Mouse (Mus musculus): ENCODE data around the gene Abcb9. TPM values are rescaled to one million over a fixed set of nuclear protein-coding genes. Genes with fewer than 3 reads are reported as not detected.

Gene Abcb9
- polyA plus RNA-seq, 1 experiment from 2014 or later = 1.6 TPM

DNA sequence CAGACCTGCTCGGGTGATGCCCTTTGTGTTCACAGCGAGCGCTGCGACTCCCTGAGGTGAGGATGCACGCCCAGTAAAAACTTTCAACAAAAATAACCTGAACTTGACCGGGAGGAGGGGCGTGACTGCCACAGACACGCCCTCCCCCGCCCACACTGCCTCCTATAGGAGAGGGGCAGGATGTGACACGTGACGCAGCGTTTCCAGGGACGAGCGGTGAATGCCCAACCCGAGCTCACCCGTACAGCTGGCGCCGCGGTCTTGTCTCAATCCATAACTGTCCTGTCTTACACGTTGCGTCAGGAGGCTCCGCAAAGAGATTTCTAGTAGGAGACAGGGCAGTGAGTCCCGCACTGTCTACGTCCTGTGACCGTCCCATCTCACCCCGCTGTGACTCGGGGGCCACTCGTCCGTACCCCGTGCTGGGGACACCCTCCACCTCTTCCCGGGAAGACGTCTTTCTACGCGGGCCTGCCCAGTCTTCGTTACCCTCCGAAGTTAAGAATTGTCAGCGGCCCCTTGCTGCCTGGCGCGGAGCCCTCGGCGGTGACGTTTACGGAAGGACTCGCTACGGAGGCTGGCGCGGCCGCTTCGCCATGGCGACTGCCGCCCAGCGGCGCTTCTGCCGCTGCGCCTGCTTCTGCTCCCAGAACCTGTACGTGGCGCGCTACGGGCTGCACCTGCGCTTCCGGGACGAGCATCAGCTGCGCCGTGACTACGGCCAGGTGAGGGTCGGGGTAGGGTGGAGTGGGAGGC is 16.3 kb upstream of the Abcb9 start, which contains the start of gene Ogfod2:
Gene Ogfod2 (plus strand): TSS at position 556 of the 756 bp plus-strand sequence.
- under 1% methylated on average over 66 of the region's 66 CpGs for WGBS
- H3K4me1 ChIP-seq = peaks cover 36% of the 10 kb centered on the region
- H3K4me2 ChIP-seq = peak within 1 kb of the TSS; percentile 93
- H3K36me3 ChIP-seq = peaks cover 10% of the 10 kb centered on the region
- H3K4me3 ChIP-seq = peak within 1 kb of the TSS; percentile 85
- no peaks in the 10 kb centered on the region for H3K27me3 ChIP-seq (replicated peaks)
- no peaks in the 10 kb centered on the region for H3K9me3 ChIP-seq
- peak within 1 kb of the TSS; percentile 89 for H3K27ac ChIP-seq (replicated peaks)
- ATAC-seq (ENCODE audit: extremely low read depth, insufficient number of reproducible peaks, low FRiP score, low TSS enrichment) = peak; percentile 89
- peak within 1 kb of the TSS; percentile 87 for H3K9ac ChIP-seq

- H3K27ac ChIP-seq (replicated peaks) = peak overlapping the region; percentile 89
- H3K9ac ChIP-seq = peak overlapping the region; percentile 87
- H3K4me1 ChIP-seq = peaks cover 30% of the 10 kb centered on the region
- no peaks in the 10 kb centered on the region for H3K27me3 ChIP-seq (replicated peaks)
- no peak for ATAC-seq (ENCODE audit: extremely low read depth, insufficient number of reproducible peaks, low FRiP score, low TSS enrichment)
- WGBS = 30% methylated on average over 17 of the region's 17 CpGs
- H3K4me3 ChIP-seq = peak overlapping the region; percentile 85
- no peaks in the 10 kb centered on the region for H3K9me3 ChIP-seq
- peak overlapping the region; percentile 93 for H3K4me2 ChIP-seq
- H3K36me3 ChIP-seq = peaks cover 9% of the 10 kb centered on the region; the same call in 1 of the 2 replicates
These were observed 15.6 kb upstream of the Abcb9 start for GRCm38 (mm10) chr5:124111077-124111741.

- Histone ChIP-seq H3K27ac (replicated peaks) (no peak overlapping the region), H3K4me3 (no peak overlapping the region), H3K27me3 (replicated peaks) (no peaks in the 10 kb centered on the region), H3K9me3 (no peaks in the 10 kb centered on the region), H3K4me1 (no peaks in the 10 kb centered on the region), H3K4me2 (no peak overlapping the region), H3K36me3 (peaks cover 4% of the 10 kb centered on the region; the same call in 1 of the 2 replicates), H3K9ac (no peak overlapping the region)
- no peak for ATAC-seq (ENCODE audit: extremely low read depth, insufficient number of reproducible peaks, low FRiP score, low TSS enrichment)
- WGBS = 89% methylated on average over 9 of the region's 9 CpGs
These were observed 8.0 kb upstream of the Abcb9 start for GRCm38 (mm10) chr5:124103552-124103951.

- Histone ChIP-seq H3K4me2 (no peak overlapping the region), H3K27me3 (replicated peaks) (no peaks in the 10 kb centered on the region), H3K9me3 (no peaks in the 10 kb centered on the region), H3K4me1 (no peaks in the 10 kb centered on the region), H3K27ac (replicated peaks) (no peak overlapping the region), H3K36me3 (peaks cover 4% of the 10 kb centered on the region; the same call in 1 of the 2 replicates), H3K4me3 (no peak overlapping the region), H3K9ac (no peak overlapping the region)
- WGBS = 75% methylated on average over 3 of the region's 3 CpGs
- no peak for ATAC-seq (ENCODE audit: extremely low read depth, insufficient number of reproducible peaks, low FRiP score, low TSS enrichment)
These were observed 7.4 kb upstream of the Abcb9 start for GRCm38 (mm10) chr5:124103020-124103419.

GRCm38 (mm10) chr5:124102326-124102725 is 6.7 kb upstream of the Abcb9 start:
- WGBS = 72% methylated on average over 6 of the region's 6 CpGs
- Histone ChIP-seq H3K4me3 (no peak overlapping the region), H3K27me3 (replicated peaks) (no peaks in the 10 kb centered on the region), H3K36me3 (peaks cover 4% of the 10 kb centered on the region; the same call in 1 of the 2 replicates), H3K4me2 (no peak overlapping the region), H3K9ac (no peak overlapping the region), H3K27ac (replicated peaks) (no peak overlapping the region), H3K4me1 (no peaks in the 10 kb centered on the region), H3K9me3 (no peaks in the 10 kb centered on the region)
- no peak for ATAC-seq (ENCODE audit: extremely low read depth, insufficient number of reproducible peaks, low FRiP score, low TSS enrichment)

- Histone ChIP-seq H3K27me3 (replicated peaks) (0 out of 2 replicates have a peak, but pooled peaks cover 3% of the 10 kb centered on the region), H3K9ac (no peak overlapping the region), H3K27ac (replicated peaks) (no peak overlapping the region), H3K36me3 (peaks cover 4% of the 10 kb centered on the region; the same call in 1 of the 2 replicates), H3K4me3 (no peak overlapping the region), H3K9me3 (no peaks in the 10 kb centered on the region), H3K4me2 (no peak overlapping the region), H3K4me1 (peaks cover 3% of the 10 kb centered on the region)
- no peak for ATAC-seq (ENCODE audit: extremely low read depth, insufficient number of reproducible peaks, low FRiP score, low TSS enrichment)
- 84% methylated on average over 11 of the region's 11 CpGs for WGBS
These were observed 4.8 kb upstream of the Abcb9 start for GRCm38 (mm10) chr5:124100128-124101044.

- Histone ChIP-seq H3K4me3 (no peak overlapping the region), H3K9me3 (no peaks in the 10 kb centered on the region), H3K27me3 (replicated peaks) (peaks cover 9% of the 10 kb centered on the region), H3K36me3 (peaks cover under 1% of the 10 kb centered on the region; the same call in 1 of the 2 replicates), H3K9ac (no peak overlapping the region), H3K4me1 (peaks cover 9% of the 10 kb centered on the region), H3K4me2 (no peak overlapping the region), H3K27ac (replicated peaks) (no peak overlapping the region)
- 75% methylated on average over 2 of the region's 2 CpGs for WGBS
- ATAC-seq (ENCODE audit: extremely low read depth, insufficient number of reproducible peaks, low FRiP score, low TSS enrichment) = no peak
These were observed 3.3 kb upstream of the Abcb9 start for GRCm38 (mm10) chr5:124098923-124099322.

- peaks cover 10% of the 10 kb centered on the region for H3K27me3 ChIP-seq (replicated peaks)
- H3K9ac ChIP-seq = peak overlapping the region; percentile 78
- 16% methylated on average over 19 of the region's 19 CpGs for WGBS
- no peak overlapping the region for H3K27ac ChIP-seq (replicated peaks)
- peak overlapping the region; percentile 57 for H3K4me3 ChIP-seq
- ATAC-seq (ENCODE audit: extremely low read depth, insufficient number of reproducible peaks, low FRiP score, low TSS enrichment) = peak; percentile 10; the same call in 1 of the 2 replicates
- peak overlapping the region; percentile 85 for H3K4me2 ChIP-seq
- H3K9me3 ChIP-seq = no peaks in the 10 kb centered on the region
- no peaks in the 10 kb centered on the region for H3K36me3 ChIP-seq
- H3K4me1 ChIP-seq = peaks cover 20% of the 10 kb centered on the region
These were observed 469 bp downstream of the Abcb9 start for GRCm38 (mm10) chr5:124095077-124095581.

DNA sequence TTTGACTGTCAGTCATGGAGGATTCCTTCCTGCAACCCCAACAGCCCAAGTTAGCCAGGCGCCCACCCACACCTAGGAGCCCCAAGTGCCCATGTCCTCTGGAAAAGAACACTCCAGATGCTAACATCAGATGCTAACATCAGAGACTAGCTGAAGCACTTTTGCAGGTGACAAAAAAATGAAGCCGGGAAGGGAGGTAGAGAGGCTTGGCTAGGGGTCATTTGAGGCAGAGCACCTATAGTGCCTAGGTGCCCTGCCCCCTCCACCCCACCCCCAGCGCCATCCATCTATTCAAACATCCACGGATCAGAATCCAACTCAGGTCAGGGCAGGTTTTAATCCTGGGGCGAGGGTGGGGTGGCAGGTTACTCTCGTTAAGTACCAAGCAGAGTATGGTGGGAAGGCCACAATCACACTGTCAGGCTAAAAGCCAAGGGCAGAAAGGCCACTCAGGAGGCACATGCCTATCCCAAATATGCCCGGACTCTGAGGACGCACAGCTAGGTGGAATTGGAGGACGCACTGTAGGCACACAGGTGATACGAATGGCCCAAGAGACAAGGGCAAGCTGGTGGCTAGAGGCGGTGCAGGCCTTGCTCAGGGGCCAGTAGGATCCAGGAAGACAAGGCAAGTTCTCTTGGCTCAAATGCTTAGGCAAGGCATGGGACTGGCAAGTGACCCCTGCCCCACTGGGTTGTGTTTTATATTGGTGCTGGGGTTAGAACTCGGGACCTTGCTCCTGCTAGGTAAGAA is 1.6 kb downstream of the Abcb9 start:
- Histone ChIP-seq H3K27me3 (replicated peaks) (peaks cover 10% of the 10 kb centered on the region), H3K4me1 (peaks cover 20% of the 10 kb centered on the region), H3K36me3 (no peaks in the 10 kb centered on the region), H3K4me2 (peak overlapping the region; percentile 36; the same call in 1 of the 2 replicates), H3K4me3 (no peak overlapping the region), H3K9ac (no peak overlapping the region), H3K9me3 (no peaks in the 10 kb centered on the region), H3K27ac (replicated peaks) (no peak overlapping the region)
- ATAC-seq (ENCODE audit: extremely low read depth, insufficient number of reproducible peaks, low FRiP score, low TSS enrichment) = no peak
- 90% methylated on average over 12 of the region's 12 CpGs for WGBS

DNA sequence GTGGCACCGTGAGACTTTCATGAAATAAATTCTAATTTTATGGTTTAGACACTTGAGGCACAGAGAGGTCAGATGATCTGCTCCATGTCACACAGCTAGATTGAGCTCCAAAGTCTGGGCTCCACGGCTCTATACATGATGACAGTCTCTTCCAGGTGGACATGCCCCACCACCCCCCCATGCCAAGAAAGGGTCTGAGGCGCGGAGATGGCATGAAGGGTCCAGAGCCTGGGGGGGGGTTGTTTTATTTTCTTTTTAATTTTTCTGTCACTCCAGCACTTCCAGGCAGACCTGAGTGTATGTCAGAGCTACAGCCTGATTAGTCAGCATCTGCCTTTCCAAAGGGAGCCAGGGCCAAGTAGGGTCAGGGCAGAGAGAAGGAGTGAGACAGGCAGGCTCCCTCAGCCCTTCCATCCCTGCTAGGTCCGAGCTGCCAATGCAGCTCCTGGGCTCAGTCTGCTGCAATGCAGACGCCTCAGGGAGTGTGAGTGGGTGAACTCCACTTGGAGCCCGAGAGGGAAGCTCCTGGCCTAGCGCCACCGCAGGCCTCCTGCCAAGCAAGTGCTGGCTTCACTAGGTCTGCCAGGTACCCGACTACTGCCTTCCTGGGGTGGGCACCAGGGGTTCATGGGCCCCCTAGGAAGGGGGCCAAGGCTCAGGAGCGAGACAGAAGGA is 2.3 kb downstream of the Abcb9 start:
- no peaks in the 10 kb centered on the region for H3K36me3 ChIP-seq
- WGBS = 69% methylated on average over 11 of the region's 11 CpGs
- H3K27me3 ChIP-seq (replicated peaks) = peaks cover 10% of the 10 kb centered on the region
- no peak overlapping the region for H3K27ac ChIP-seq (replicated peaks)
- H3K4me1 ChIP-seq = peaks cover 20% of the 10 kb centered on the region
- H3K9ac ChIP-seq = no peak overlapping the region
- H3K9me3 ChIP-seq = no peaks in the 10 kb centered on the region
- H3K4me3 ChIP-seq = no peak overlapping the region
- no peak for ATAC-seq (ENCODE audit: extremely low read depth, insufficient number of reproducible peaks, low FRiP score, low TSS enrichment)
- no peak overlapping the region for H3K4me2 ChIP-seq

Measured in heart, embryonic 13.5 days (tissue).